Mouse (Mus musculus): ENCODE data around the gene 1700020L24Rik. TPM values are rescaled to one million over a fixed set of nuclear protein-coding genes. Genes with fewer than 3 reads are reported as not detected.

Gene 1700020L24Rik
- polyA plus RNA-seq, 1 experiment from 2014 or later: 0.44 TPM

DNA sequence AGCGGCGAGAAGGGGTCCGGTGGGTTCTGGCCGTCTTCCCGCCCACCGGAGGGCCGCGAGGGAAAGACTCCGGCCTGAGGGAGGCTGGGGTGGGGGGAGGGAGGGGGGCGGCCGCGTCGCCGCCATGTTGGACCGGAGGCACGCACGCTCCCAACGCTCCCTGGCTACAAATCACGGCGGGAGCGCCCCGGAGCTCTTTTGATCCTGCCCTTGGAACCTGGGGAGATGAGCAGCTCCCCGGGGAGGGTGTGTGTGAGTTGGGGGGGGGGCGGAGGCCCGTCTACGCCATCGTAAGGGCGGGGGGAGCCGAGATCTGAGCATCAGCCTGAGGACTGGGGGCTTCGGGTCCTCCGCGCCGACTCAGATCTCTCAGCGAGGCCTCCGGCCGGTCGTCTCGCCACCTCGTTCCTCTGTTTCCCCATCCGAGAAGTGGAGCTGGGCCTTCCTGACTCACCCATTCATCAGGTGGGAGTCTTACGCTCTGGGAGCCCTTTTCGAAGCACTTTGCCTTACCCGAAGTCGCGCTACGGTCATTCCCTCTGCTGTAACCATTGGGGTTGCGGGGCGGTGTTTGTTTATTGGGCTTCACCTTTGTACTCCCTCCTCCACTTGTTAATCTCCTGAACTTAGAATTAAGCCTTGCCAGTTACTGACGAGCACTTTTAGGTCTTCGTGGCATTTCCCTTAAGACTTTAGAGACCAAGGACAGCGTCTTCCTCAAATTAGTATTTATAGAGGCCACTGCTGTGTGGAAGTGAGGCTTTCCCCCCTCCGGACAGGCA is 35.9 kb downstream of the 1700020L24Rik start:
- H3K36me3 ChIP-seq: peaks cover 20% of the 10 kb centered on the region
- ATAC-seq (ENCODE audit: insufficient number of reproducible peaks, insufficient read depth, low FRiP score, low TSS enrichment, low read depth): peak; percentile 84
- peak overlapping the region; percentile 89 for H3K4me3 ChIP-seq (replicated peaks)
- peaks cover 4% of the 10 kb centered on the region; the same call in 1 of the 2 replicates for H3K27me3 ChIP-seq
- peak overlapping the region; percentile 90 for H3K9ac ChIP-seq (replicated peaks)
- H3K9me3 ChIP-seq: no peaks in the 10 kb centered on the region
- peak overlapping the region; percentile 98 for H3K27ac ChIP-seq
- WGBS: under 1% methylated on average over 51 of the region's 52 CpGs
- peak overlapping the region; percentile 80 for H3K4me2 ChIP-seq
- H3K4me1 ChIP-seq (replicated peaks): peaks cover 14% of the 10 kb centered on the region

Other genes with a start within 250 kb of the 1700020L24Rik start
- gene Slfn3, start 246.3 kb upstream of the 1700020L24Rik start, polyA plus RNA-seq (2016; fragmentation: Nextera tagmentation; extraction: Ambion mirVana): 0.49 and 0.77 TPM in 2 replicates
- 0.63 and 0.88 TPM in 2 replicates for gene Slfn14, start 151.0 kb upstream of the 1700020L24Rik start, polyA plus RNA-seq (2016; fragmentation: Nextera tagmentation; extraction: Ambion mirVana)
- 56.1 and 62.6 TPM in 2 replicates for gene Ap2b1, start 138.7 kb upstream of the 1700020L24Rik start, polyA plus RNA-seq (2016; fragmentation: Nextera tagmentation; extraction: Ambion mirVana)
- 11.8 and 13.7 TPM in 2 replicates for gene Pex12, start 135.1 kb upstream of the 1700020L24Rik start, polyA plus RNA-seq (2016; fragmentation: Nextera tagmentation; extraction: Ambion mirVana)
- 3.4 and 3.6 TPM in 2 replicates for gene Rasl10b, start 28.5 kb upstream of the 1700020L24Rik start, polyA plus RNA-seq (2016; fragmentation: Nextera tagmentation; extraction: Ambion mirVana)
- gene Gas2l2, start 8.2 kb upstream of the 1700020L24Rik start, polyA plus RNA-seq (2016; fragmentation: Nextera tagmentation; extraction: Ambion mirVana): not detected in 2 replicates
- 4.2 and 4.5 TPM in 2 replicates for gene Mmp28, start 25.4 kb downstream of the 1700020L24Rik start, polyA plus RNA-seq (2016; fragmentation: Nextera tagmentation; extraction: Ambion mirVana)
- gene Taf15, start 35.4 kb downstream of the 1700020L24Rik start, polyA plus RNA-seq (2016; fragmentation: Nextera tagmentation; extraction: Ambion mirVana): 12.0 and 18.6 TPM in 2 replicates
- gene Heatr9, start 84.5 kb downstream of the 1700020L24Rik start, polyA plus RNA-seq (2016; fragmentation: Nextera tagmentation; extraction: Ambion mirVana): not detected in 2 replicates
- not detected in 2 replicates for gene Ccl5, start 92.8 kb downstream of the 1700020L24Rik start, polyA plus RNA-seq (2016; fragmentation: Nextera tagmentation; extraction: Ambion mirVana)
- 0.56 and 0.81 TPM in 2 replicates for gene Ccl9, start 141.0 kb downstream of the 1700020L24Rik start, polyA plus RNA-seq (2016; fragmentation: Nextera tagmentation; extraction: Ambion mirVana)
- gene Ccl6, start 155.4 kb downstream of the 1700020L24Rik start, polyA plus RNA-seq (2016; fragmentation: Nextera tagmentation; extraction: Ambion mirVana): 0.46 and 0.63 TPM in 2 replicates
- gene Rpl9-ps1, start 207.9 kb downstream of the 1700020L24Rik start, polyA plus RNA-seq (2016; fragmentation: Nextera tagmentation; extraction: Ambion mirVana): not detected in 2 replicates
- 0.29 TPM in 1 of 2 replicates, not detected in the other for gene Ccl3, start 211.7 kb downstream of the 1700020L24Rik start, polyA plus RNA-seq (2016; fragmentation: Nextera tagmentation; extraction: Ambion mirVana)
- gene Ccl4, start 224.9 kb downstream of the 1700020L24Rik start, polyA plus RNA-seq (2016; fragmentation: Nextera tagmentation; extraction: Ambion mirVana): 0.46 and 1.0 TPM in 2 replicates

Measured in limb, embryonic 12.5 days (tissue).